Mouse (Mus musculus): ENCODE measurements around the gene Rnf150. TPM values are rescaled to one million over a fixed set of nuclear protein-coding genes. Genes with fewer than 3 reads are reported as not detected.

Gene Rnf150
- total RNA-seq, 4 experiments from 2014 or later = 45.4 to 53.8 (median 50.5) TPM

DNA sequence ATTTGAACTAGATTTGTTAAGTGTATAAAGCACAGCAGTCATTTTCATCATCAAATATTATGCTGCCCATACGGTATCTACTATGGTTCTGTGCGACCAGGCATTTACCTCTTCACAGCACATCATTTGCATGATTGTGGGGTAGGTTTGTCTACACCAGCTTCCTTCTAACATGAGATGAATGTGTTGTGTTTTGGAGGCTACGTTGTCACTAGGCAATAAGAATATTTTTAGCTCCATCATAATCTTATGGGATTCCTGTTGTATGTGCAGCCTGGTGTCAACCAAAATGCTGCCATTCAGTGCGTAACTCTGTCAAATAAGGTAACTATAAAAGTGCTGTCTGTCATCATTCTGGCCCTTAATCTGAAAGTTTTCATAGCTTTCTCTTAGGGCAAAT, 24.1 kb downstream of the Rnf150 start:
- no peak for DNase-seq (ENCODE audit: low spot score in 2 of 2)

DNA sequence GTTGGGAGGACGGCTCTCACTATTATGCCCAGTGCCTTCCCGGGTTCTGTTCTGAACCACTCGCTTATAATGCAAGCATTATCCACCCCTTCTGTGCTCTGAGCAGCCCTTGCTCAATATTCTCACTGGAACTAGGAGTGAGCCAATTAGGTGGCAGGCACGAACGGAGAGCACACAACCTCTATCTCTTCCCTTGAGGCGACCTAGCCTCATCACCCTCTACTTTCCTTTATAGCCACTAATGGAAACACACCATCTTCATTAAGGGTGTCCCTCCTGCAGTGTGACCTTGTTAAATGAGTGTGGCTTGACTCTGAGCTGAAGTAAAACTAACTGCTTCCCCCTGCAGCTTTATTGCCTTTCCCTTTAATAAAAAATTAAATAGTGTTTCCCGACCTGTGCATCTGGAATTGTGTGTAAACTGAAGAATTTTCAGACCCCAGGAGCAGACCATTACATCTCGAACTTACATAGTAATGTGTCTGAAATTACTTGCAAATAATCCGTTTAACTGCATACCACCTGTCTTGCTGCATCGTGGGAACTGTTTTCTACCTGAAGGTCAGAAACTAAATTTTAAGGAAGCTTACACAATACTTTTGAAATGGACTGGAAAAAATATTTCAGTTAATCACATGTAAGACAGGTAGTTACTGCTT, 26.0 kb downstream of the Rnf150 start:
- no peak for DNase-seq (ENCODE audit: low spot score in 2 of 2)

DNA sequence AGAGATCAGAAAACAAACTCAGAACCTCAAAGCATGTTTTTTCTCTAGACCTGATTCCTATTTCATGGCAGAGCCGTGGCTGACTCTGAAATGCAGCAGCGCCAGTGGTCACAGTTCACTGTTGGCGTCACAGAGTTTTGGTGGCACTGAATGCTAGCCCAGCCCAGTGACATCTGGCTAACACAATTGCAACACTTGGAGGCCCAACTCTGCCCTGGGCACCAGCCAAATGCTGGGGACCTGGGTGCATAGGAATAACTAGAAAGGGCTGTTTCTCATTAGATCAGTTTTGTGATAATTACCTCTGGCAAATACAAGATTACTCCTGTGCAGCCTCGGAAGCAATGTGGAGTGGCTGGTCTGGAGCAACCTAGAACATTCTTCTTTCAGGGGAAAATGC, 31.9 kb downstream of the Rnf150 start:
- DNase-seq (ENCODE audit: low spot score in 2 of 2) = no peak

DNA sequence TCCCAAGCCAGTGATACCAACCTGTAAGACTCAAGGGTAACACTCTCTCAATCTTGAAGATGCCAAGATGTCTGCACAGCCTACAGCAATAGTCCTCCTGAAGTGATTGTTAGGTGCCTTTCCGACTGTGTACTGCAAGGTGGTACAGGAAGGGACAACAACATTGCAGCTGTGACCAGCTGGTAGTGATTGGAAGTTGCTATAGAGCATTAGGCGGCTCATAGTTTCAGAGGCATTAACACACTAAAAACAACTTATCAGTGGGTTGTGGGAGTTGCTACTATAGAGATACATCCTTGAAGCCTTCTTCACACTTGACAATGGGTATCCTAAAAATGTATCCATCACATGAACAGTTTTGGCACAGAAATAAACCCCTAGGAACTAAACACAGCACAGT, 33.6 kb downstream of the Rnf150 start:
- DNase-seq (ENCODE audit: low spot score in 2 of 2) = no peak

DNA sequence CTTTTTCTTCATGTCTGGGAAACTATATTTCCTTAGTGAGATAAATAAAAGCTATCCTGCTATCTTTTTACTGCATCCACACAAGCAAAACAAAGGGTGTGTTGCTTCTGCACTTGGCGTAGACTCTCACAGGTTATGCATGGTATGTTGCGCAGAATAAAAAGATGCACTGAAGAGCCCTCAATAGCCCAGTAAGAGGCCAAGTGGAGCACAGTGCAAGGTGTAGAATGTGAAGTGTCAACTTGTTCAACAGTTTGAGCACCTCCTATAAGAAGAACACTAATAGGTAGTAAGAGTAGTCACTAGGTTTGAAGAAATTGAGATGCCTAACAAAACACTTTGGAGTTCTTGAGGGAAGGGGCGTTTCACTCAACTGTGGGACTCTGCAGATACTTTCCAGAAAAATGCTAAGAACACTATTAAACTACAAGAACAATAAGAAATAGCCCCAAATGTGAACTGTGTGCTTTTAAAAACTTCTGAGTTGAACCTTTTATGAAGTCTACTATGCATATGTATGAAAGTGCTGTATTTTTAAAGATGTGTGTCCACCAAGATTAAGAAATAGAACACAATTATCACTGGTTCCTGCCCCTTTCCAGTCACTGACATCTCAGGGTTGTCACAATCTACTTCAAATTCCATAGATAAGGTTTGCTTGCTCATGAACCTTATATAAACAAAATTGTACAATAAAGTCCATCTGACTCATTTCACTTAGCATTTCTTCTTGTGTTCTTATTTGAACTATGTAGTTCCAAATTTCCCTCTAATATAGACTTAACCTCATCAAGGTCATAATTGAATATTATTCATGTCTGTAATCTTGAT, 34.7 kb downstream of the Rnf150 start:
- DNase-seq (ENCODE audit: low spot score in 2 of 2) = no peak

DNA sequence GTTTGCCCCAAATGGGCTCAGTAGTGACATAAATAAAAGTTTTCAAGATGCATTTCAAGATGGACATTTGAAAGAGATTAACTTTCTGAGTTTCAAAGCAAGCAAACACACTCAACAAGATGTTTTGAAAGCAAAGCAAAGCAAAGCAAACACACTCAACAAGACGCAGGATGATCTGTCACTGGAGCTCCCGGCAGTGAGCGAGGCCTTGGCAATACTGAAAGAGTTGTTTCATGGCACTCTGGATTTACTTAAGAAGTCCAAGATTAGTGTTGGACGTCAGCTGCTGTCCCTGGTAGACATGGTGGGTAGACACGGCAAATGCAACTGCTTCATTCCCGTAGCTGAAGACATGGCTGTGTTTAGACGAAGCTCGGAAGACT, 35.3 kb downstream of the Rnf150 start:
- DNase-seq (ENCODE audit: low spot score in 2 of 2) = no peak

DNA sequence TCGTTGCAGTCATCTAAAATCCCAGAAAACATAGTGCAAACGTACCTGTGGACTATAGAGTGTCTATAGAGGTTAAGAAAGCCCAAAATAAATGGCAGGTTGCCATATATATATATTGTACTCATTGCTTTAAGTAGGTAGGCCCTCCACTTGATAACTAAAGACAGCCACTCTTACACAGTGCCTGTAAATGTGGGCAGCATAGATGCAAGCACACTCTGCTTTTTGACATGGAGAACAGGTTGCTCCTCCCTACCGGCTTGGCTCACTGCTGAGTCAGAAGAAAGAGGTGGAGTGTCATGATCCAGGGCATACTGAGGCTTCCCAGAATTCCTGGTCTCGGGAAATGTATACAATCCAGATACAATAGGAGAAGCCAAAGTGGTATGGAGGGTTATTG, 37.8 kb downstream of the Rnf150 start:
- DNase-seq (ENCODE audit: low spot score in 2 of 2) = no peak

DNA sequence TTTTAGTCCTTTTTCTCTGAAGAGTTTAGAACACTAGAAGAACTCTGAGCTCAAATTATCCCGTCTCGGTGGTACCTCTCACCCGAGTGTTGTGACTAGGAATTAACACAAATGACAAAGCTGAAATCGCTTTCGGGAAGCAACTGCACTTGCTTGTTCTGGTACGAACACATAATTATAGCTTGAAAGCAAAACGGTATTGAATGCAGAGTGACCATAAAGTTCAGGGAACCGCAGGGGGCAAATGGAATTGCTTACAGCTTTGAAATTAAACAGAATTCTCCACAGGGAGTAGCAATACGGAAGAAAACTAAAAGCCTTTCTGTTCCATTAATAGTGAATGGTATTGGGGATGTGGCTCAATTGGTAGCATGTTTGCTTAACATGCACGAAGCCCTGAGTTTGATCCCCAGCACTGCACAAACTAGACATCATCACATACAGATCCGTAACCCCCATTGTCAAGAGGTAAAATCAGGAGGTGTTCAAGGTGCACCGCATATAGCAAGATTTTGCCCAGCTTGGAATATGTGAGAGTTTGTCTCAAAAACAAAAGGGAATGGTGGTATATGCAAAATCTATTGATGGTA, 38.5 kb downstream of the Rnf150 start:
- no peak for DNase-seq (ENCODE audit: low spot score in 2 of 2)

DNA sequence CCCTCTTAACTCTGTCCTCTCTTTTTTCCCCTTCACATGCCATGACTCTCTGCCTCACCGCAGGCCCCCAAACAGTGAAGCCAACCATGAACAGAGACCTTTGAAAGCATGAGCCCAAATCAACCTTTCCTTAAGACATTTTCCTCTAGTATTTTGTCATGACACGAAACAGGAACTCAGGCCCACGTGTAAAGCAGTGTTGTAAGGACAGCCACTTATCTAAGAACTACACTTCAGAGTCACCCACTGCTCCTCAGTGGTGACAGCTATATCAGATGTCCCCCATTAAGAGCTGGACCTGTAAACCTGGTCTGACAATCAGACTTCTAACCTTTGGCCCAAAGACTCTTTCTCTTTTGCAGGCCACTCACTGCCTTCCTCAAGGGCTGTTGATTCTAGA, 40.3 kb downstream of the Rnf150 start:
- DNase-seq (ENCODE audit: low spot score in 2 of 2) = no peak

DNA sequence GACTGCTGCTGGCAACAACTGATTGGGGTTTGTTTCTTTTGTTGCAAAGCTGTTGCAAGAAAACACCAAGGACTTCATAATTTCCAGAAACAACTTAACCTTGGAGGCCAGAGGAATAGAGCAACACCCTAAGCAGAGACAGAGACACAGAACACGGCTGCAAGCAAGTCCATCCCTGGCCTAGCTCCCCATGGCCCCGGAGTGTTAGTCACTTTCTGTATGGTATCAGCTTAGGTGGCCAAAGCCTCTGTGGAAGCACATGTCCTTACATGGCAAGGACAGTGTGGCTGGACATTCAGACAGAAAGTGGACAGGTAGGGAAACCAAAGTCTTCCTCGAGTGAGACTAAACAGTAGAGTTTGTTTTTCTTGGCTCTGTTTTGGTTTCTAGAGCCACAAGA, 44.1 kb downstream of the Rnf150 start:
- no peak for DNase-seq (ENCODE audit: low spot score in 2 of 2)

DNA sequence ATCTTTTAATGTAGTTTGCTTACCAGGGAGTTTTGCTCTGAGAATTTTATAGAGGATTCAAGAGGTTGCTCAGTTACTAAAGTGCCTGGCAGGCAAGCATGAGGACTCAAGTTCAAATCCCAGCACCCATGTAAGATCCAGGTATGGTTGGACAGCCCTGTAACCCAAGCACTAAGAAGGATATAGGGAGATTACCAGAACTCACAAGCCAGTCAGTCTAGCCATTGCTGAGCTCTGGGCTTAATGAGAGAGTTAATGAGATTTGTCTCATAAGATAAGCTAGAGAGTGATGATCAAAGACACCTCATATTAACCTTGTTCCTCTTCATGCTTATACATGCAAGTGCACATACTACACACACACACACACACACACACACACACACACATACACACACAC, 48.3 kb downstream of the Rnf150 start:
- no peak for DNase-seq (ENCODE audit: low spot score in 2 of 2)

DNA sequence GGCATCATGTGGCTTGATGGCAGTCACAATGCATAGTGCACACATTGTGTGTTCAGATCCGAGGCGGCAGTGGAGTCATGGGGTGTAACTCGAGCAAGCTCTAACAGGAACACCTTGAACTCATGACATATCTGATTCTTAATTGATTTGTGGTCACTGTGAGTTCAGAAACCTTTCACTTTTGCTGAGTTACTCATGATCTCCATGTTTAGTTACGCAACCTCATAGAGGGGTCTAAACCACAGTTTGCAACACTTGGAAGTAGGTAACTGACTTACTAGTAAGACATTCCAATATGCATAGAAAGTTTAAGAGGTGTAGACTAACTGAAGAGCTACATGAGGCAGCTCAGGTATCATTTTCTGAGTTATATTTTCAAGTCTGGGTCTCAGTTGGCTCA, 49.1 kb downstream of the Rnf150 start:
- no peak for DNase-seq (ENCODE audit: low spot score in 2 of 2)

DNA sequence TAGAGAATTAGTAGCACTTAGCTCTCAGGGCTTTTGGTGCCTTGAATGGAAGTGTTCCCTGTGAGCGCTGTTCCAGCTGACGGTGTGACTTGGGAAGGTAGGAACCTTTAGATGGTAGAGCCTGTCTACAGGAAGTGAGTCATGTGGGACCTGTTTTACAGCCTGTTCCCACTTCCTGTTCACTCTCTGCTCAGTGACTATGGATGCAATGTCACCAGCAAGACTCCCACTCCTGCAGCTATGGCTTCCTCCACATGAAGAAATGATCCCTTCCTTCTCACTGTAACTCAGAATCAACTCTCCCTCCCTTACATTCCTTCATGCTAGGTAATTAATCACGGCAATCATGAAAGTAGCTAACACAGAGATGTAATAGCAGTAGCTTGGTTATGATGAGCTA, 51.4 kb downstream of the Rnf150 start:
- DNase-seq (ENCODE audit: low spot score in 2 of 2) = no peak

DNA sequence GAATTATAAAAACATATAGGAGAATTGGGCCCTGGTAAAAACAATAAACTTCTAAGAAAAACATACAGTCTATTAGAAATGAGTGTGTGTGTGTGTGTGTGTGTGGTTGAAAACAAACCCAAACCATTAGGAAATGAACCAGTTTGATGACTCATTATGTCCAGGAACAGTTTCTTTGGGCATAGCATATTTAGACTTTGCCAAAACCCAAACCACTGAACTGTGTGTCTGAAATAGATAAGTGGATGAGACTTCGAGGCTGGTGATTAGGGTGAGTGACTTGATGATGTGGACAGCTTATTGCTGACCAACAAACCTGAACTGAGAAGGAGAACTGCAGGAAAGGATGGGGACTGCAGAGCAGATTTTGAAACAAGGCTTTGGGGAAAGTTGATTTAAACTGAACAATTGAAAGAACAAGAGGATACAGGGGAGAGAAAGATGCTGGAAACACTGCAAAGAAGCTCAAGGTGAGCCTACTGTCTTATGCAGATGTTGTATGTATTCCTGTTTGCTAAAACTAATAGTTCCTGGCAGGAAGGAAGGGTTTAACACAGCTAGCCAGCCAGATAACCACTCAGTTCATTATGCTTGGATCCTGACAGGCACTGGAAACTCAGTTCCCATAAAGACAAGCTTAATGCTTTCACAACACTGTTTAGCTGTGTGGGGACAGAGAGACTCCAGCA, 53.8 kb downstream of the Rnf150 start:
- no peak for DNase-seq (ENCODE audit: low spot score in 2 of 2)

DNA sequence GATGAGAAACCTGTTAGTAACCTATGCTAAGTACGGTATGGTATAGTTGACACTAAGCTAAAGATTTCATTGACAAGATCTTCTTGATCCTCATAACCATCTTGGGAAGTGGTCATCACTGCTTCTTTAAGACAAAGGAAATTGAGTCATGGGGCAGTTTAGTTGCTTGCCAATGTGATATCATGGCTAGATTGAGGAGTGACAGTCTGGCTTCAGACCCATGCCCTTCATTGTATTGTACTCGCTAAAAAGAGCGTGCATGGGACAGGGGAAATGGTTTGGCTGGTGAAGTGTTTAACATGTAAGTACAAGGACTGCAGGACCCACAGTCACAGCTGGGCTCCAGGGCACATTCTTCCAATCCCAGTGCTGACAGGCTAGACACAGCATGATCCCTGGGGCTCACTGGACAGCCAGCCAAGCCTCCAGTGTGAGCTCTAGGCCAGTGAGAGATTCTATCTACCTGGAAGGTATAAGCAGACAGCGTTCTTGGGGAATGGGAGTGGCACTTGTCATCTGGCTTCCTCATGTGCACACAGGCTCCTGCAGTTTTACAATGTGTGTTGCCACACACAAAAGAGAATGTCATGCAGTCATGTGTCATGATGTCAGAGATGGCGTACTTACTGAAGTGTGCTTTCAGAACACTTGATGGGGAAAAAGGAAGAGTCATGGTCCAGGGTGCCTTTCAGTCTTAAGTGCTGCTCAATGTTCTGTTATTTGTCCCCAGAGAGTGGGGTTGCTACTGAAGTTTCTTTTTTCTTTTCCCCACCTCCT, 54.6 kb downstream of the Rnf150 start:
- DNase-seq (ENCODE audit: low spot score in 2 of 2) = no peak

DNA sequence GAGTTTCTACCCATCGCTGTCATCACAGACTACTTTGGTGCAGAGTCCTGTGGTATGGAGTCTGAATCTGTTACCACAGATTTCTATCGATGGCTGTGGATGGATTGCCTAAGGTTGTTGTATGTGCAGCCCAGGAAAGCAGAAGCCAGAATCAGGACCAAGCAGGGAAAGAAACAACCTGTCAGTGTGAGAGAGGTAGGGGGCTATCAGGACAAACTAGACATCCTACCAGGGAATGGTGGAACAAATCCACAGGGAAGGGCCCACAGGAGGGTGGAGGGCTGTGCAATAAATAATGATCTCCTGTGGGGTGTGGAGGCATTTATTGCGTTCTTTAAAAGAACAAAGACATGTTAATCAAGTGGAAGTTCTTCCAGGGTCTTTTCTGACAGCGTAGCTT, 56.5 kb downstream of the Rnf150 start:
- no peak for DNase-seq (ENCODE audit: low spot score in 2 of 2)

DNA sequence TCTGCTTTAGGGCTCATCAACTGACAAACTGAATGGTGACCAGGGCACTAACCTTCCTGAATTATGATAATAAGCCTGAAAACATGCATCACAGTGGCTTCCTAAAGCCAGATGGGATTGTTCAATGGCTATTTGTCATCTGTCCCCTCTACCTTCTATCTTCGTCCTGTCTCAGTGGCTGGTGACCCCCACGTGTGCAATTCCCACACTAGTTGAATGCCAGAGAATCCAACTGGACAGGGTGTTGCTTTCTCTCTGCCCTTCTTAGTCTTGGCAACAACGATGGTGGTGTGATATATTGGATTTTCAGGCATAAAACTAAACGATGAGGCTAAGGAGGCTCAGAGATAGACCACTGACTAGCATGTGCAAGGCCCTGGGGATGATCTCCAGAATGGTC, 57.0 kb downstream of the Rnf150 start:
- no peak for DNase-seq (ENCODE audit: low spot score in 2 of 2)

DNA sequence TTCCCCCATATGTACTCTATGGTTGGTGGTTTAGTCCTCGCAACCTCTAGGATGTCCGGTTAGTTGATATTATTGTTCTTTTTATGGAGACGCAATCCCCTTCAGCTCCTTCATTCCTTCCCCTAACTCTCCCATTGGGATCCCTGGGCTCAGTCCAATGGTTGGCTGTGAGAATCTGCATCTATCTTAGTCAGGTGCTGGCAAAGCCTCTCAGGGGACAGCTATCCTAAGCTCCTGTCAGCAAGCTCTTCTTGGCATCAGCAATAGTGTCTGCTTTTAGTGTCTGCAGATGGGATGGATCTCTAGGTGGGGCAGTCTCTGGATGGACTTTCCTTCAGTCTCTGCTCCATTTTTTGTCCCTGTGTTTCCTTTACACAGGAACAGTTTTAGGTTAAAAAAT, 62.1 kb downstream of the Rnf150 start:
- DNase-seq (ENCODE audit: low spot score in 2 of 2) = no peak

DNA sequence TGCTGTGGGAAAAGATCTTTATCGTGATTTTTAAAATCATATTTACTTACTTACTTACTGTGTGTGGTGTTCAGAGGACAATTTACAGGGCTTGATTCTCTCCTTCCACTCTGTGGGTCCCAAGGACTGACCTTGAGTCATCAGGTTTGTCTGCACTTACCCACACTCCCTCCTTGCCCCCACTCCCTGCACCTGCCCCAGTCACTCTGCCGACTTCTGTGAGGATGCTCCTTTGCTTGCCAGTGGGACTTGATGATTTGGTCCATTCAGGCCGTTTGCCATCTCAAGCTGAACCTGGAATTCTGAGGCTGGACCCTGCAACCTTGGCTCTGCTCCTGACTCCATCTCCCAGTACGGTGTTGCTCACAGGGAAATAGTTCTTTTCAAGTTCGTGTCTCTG, 63.4 kb downstream of the Rnf150 start:
- no peak for DNase-seq (ENCODE audit: low spot score in 2 of 2)

DNA sequence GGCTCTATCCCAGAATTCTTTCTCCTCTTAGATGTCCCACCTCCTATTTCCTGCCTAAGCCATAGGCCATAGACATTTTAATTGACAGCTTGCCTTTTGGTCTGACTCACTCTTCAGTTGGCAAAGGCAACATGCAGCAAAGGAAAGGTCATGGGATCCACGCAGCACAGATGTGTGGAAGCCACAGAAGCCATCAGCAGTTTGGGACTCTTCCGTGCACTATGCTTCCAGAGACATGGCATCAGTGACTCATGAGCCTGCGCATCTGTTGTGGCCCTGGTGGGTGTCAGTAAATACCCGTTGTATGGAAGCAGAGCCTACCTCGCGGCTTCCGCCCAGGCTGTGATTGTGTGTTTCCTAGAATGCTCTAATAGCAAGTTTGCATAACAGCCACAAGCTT, 68.4 kb downstream of the Rnf150 start:
- DNase-seq (ENCODE audit: low spot score in 2 of 2) = no peak

DNA sequence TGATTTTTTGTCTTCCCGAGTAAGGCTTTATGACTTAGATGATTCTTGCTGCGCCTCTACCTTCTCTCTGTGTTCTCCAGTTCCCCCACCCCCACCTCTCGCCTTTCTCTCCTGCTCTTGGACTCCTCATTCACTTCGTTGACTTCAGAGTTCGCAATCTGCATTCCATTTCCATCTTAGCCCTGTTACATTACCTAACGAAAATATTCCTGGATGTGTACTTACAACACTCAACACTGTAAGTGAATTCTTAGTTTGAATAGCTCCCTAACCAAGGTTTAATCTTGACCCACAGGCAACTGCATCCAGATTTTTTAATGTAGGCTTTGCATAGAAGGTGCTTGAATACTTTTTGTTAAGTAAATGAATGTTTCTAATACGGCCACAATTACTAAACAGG, 73.0 kb downstream of the Rnf150 start:
- DNase-seq (ENCODE audit: low spot score in 2 of 2) = no peak

DNA sequence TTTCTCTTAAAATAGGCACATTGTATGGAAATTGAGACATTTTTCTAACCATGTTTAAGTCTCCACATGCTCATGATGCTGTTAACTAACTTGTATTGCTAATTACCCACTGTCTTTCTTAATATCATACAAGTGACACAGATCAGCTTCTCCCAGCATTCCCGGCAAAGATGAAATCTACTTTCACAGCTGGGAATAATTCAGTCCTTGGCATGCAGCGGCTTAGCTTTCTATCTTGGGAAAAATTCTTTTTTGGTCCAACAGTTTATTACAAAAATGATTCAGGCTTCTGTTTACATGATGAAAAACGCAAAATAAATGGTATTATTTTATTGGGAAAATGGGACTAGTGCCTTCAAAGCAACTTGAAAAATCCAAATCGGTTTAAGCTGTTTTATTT, 73.7 kb downstream of the Rnf150 start:
- no peak for DNase-seq (ENCODE audit: low spot score in 2 of 2)
